Mouse (Mus musculus): ENCODE data around the gene Prkch.

Gene Prkch

GRCm38 (mm10) chr12:73687077-73688035, 102.8 kb downstream of the Prkch start:
- DNase-seq, result no peak

- no peak for DNase-seq
Observed at GRCm38 (mm10) chr12:73692321-73692720, 107.7 kb downstream of the Prkch start.

- no peak for DNase-seq
Observed at GRCm38 (mm10) chr12:73693347-73693746, 108.8 kb downstream of the Prkch start.

- no peak for DNase-seq
Observed at GRCm38 (mm10) chr12:73694690-73695089, 110.1 kb downstream of the Prkch start.

- no peak for DNase-seq
Observed at GRCm38 (mm10) chr12:73695110-73695509, 110.5 kb downstream of the Prkch start.

GRCm38 (mm10) chr12:73696084-73696483, 111.5 kb downstream of the Prkch start:
- no peak for DNase-seq

- no peak for DNase-seq
Observed at GRCm38 (mm10) chr12:73696946-73697345, 112.3 kb downstream of the Prkch start.

- DNase-seq, result no peak
Observed at GRCm38 (mm10) chr12:73698436-73698835, 113.8 kb downstream of the Prkch start.

- DNase-seq, result no peak
Observed at GRCm38 (mm10) chr12:73698841-73699240, 114.2 kb downstream of the Prkch start.

GRCm38 (mm10) chr12:73699471-73700186, 115.0 kb downstream of the Prkch start:
- no peak for DNase-seq

- DNase-seq, result no peak
Observed at GRCm38 (mm10) chr12:73700544-73701069, 116.0 kb downstream of the Prkch start.

- DNase-seq, result no peak
Observed at GRCm38 (mm10) chr12:73701999-73702398, 117.4 kb downstream of the Prkch start.

- no peak for DNase-seq
Observed at GRCm38 (mm10) chr12:73704382-73704781, 119.8 kb downstream of the Prkch start.

GRCm38 (mm10) chr12:73705097-73705690, 120.6 kb downstream of the Prkch start:
- DNase-seq, result peak; percentile 56

- DNase-seq, result no peak
Observed at GRCm38 (mm10) chr12:73708498-73708897, 123.9 kb downstream of the Prkch start.

GRCm38 (mm10) chr12:73708920-73709319, 124.3 kb downstream of the Prkch start:
- DNase-seq, result peak; percentile 81

- no peak for DNase-seq
Observed at GRCm38 (mm10) chr12:73710846-73711245, 126.2 kb downstream of the Prkch start.

GRCm38 (mm10) chr12:73712122-73712521, 127.5 kb downstream of the Prkch start:
- no peak for DNase-seq

- no peak for DNase-seq
Observed at GRCm38 (mm10) chr12:73714589-73714988, 130.0 kb downstream of the Prkch start.

GRCm38 (mm10) chr12:73715331-73715730, 130.7 kb downstream of the Prkch start:
- DNase-seq, result no peak

GRCm38 (mm10) chr12:73715954-73716731, 131.5 kb downstream of the Prkch start:
- no peak for DNase-seq

GRCm38 (mm10) chr12:73718036-73718435, 133.4 kb downstream of the Prkch start:
- no peak for DNase-seq

Measured in cerebellum, adult 9-11 months (tissue).